19 mouse cellular contexts compared by ENCODE assay signal in the genomic region with DNA sequence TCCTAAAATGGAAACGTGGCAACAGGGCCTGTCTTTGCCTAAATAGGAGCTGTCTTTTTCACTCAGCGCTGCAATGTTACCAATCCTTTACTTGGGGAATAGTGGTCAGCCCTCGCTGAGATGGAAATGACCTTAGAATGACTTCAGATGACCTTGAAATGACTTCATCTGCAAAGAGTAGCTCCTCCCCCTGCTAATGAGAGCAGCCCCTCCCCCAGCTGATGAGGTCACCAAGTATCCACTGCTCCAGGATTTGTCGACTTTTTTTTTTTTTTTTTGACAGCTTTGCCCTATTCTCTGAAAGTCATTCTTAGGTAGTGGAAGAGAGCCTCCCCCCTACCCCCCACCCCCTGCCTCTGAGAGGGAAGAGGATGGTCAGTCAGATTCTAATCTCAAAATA. TPM values are rescaled to one million over a fixed set of nuclear protein-coding genes. Genes with fewer than 3 reads are reported as not detected.
A peak's percentile ranks its signal among the peaks of the same experiment; 100 is the strongest.
DNase-seq lines count a peak whose midpoint lies in the region; ATAC-seq and TF ChIP-seq lines count a peak whose summit lies in the region.
"Had no signal": no experiment of that assay in that cellular context is flagged by ENCODE, and none has a peak within 500 bp of the region (broad histone marks: within the 10 kb centered on the region; RNA-seq: fewer than 3 reads in every experiment).

No protein-coding gene starts in this region.

- peak overlapping the region; percentile 75 for H3K4me3 ChIP-seq in forebrain, embryonic 13.5 days
- H3K4me3 ChIP-seq in forebrain, embryonic 10.5 days: no peak overlapping the region
- H3K4me3 ChIP-seq in hindbrain, embryonic 16.5 days (ENCODE audit: low read length): peak overlapping the region; percentile 75; the same call in 1 of the 2 replicates
- H3K4me3 ChIP-seq in olfactory bulb, adult 2 months (ENCODE audit: insufficient read depth, low read depth, low read length): peak overlapping the region; percentile 32
- H3K4me3 ChIP-seq: gastrocnemius, adult 2 months; limb, embryonic 15.5 days had no signal

- peak overlapping the region; percentile 92 for H3K9ac ChIP-seq in forebrain, embryonic 13.5 days
- H3K9ac ChIP-seq in hindbrain, embryonic 16.5 days (ENCODE audit: low read depth, low read length): peak overlapping the region; percentile 30; the same call in 1 of the 2 replicates
- H3K9ac ChIP-seq: limb, embryonic 15.5 days had no signal

- TF ChIP-seq POLR2A in olfactory bulb, adult 2 months (IDR thresholded peaks at IDR 0.05; ENCODE audit: insufficient read depth, low read depth, low read length): no peak

- no peak for DNase-seq in forebrain, embryonic 10.5 days (ENCODE audit: extremely low spot score, low spot score)
- DNase-seq in retina, postnatal 1 day: peak; percentile 67
- DNase-seq in retina, embryonic 14.5 days (ENCODE audit: low spot score): no peak
- no peak for DNase-seq in adrenal gland, postnatal 36 days
- no peak for DNase-seq in kidney, adult 11 months
- DNase-seq: adrenal gland, postnatal 14 days; cerebellum, postnatal 14 days; gastrocnemius, adult 2 months; heart, adult 11 months; lung, adult 18-20 months; lung, postnatal 4 days; right cerebral cortex, postnatal 4 days; thymus, adult 18-20 months had no signal

- peak overlapping the region; percentile 90 for H3K27ac ChIP-seq in forebrain, embryonic 13.5 days
- no peak overlapping the region for H3K27ac ChIP-seq in forebrain, embryonic 10.5 days
- peak overlapping the region; percentile 60 for H3K27ac ChIP-seq in hindbrain, embryonic 16.5 days (ENCODE audit: low read depth, low read length)
- peak overlapping the region; percentile 87 for H3K27ac ChIP-seq in olfactory bulb, adult 2 months (ENCODE audit: insufficient read depth, low read depth, low read length)
- H3K27ac ChIP-seq: gastrocnemius, adult 2 months; limb, embryonic 15.5 days had no signal

- H3K36me3 ChIP-seq in forebrain, embryonic 13.5 days (ENCODE audit: poor library complexity, severe bottlenecking): peaks cover 3% of the 10 kb centered on the region; the same call in 1 of the 2 replicates
- H3K36me3 ChIP-seq in forebrain, embryonic 10.5 days (replicated peaks): no peaks in the 10 kb centered on the region
- no peaks in the 10 kb centered on the region for H3K36me3 ChIP-seq in hindbrain, embryonic 16.5 days (ENCODE audit: control insufficient read depth, insufficient read depth, low read length)
- H3K36me3 ChIP-seq: G1E; limb, embryonic 15.5 days had no signal

- no peaks in the 10 kb centered on the region for H3K9me3 ChIP-seq in forebrain, embryonic 13.5 days (replicated peaks)
- H3K9me3 ChIP-seq in forebrain, embryonic 10.5 days: no peaks in the 10 kb centered on the region
- H3K9me3 ChIP-seq in hindbrain, embryonic 16.5 days (ENCODE audit: control insufficient read depth, low read length): no peaks in the 10 kb centered on the region
- H3K9me3 ChIP-seq: limb, embryonic 15.5 days had no signal

- TF ChIP-seq CTCF in olfactory bulb, adult 2 months (IDR thresholded peaks at IDR 0.05; ENCODE audit: insufficient read depth, low read depth, low read length): no peak

- peaks cover 15% of the 10 kb centered on the region for H3K27me3 ChIP-seq in forebrain, embryonic 13.5 days
- peaks cover 87% of the 10 kb centered on the region for H3K27me3 ChIP-seq in forebrain, embryonic 10.5 days (ENCODE audit: poor library complexity, severe bottlenecking)
- H3K27me3 ChIP-seq in hindbrain, embryonic 16.5 days (replicated peaks; ENCODE audit: control insufficient read depth, insufficient read depth, low read length): no peaks in the 10 kb centered on the region

- peaks cover 84% of the 10 kb centered on the region for H3K4me1 ChIP-seq in forebrain, embryonic 13.5 days
- H3K4me1 ChIP-seq in forebrain, embryonic 10.5 days: peaks cover 54% of the 10 kb centered on the region
- peaks cover 61% of the 10 kb centered on the region for H3K4me1 ChIP-seq in hindbrain, embryonic 16.5 days (ENCODE audit: control insufficient read depth, insufficient read depth, low read depth, low read length)
- peaks cover 46% of the 10 kb centered on the region for H3K4me1 ChIP-seq in olfactory bulb, adult 2 months (ENCODE audit: control insufficient read depth, insufficient read depth, low read length)

- no peak for ATAC-seq in forebrain, embryonic 13.5 days
- no peak for ATAC-seq in hindbrain, embryonic 16.5 days

- 42% methylated on average over 4 of the region's 4 CpGs for WGBS in forebrain, embryonic 13.5 days
- WGBS in forebrain, embryonic 10.5 days: 54% methylated on average over 4 of the region's 4 CpGs
- 28% methylated on average over 4 of the region's 4 CpGs for WGBS in hindbrain, embryonic 16.5 days
- 20% methylated on average over 4 of the region's 4 CpGs for WGBS in olfactory bulb, adult 2 months

- H3K4me2 ChIP-seq in forebrain, embryonic 13.5 days: peak overlapping the region; percentile 69
- H3K4me2 ChIP-seq in hindbrain, embryonic 16.5 days (ENCODE audit: low read length): peak overlapping the region; percentile 56
- H3K4me2 ChIP-seq: limb, embryonic 15.5 days had no signal

RNA-seq across cellular contexts. Expression of a gene that starts 3.0 kb away (rescaled TPM):
- polyA plus RNA-seq in forebrain, embryonic 13.5 days (2015; fragmentation: Nextera tagmentation; extraction: Ambion mirVana): 67.2 and 81.0 TPM in 2 replicates
- polyA plus RNA-seq in forebrain, embryonic 10.5 days (2016; fragmentation: Nextera tagmentation; extraction: Ambion mirVana): 3.2 and 5.1 TPM in 2 replicates
- 166 and 172 TPM in 2 replicates for polyA plus RNA-seq in hindbrain, embryonic 16.5 days (2015; fragmentation: Nextera tagmentation; extraction: Ambion mirVana)
- 94.2 and 142 TPM in 2 replicates for polyA plus RNA-seq in olfactory bulb, adult 2 months (2012; ENCODE audit: insufficient read depth, insufficient read length, low replicate concordance, missing spikeins)
- not detected for total RNA-seq in adrenal gland, postnatal 36 days (2021)
- total RNA-seq: adrenal gland, postnatal 14 days; monocyte, adult 5-6 weeks had no signal
- polyA plus RNA-seq: G1E had no signal

Comparison
In these comparisons a context has a peak if more than half of its experiments do, and no peak if none do; other contexts are left out.
1. RNA of a gene that starts 3.0 kb away (polyA plus RNA-seq): 166 to 172 TPM in hindbrain, embryonic 16.5 days, 94.2 to 142 TPM in olfactory bulb, adult 2 months and 67.2 to 81.0 TPM in forebrain, embryonic 13.5 days; 3.2 to 5.1 TPM in forebrain, embryonic 10.5 days; every median in the first group is over 10 times any median in the second.